Mouse (Mus musculus) embryonic fibroblast, embryonic 13.5 days (primary cell): ENCODE results near the gene Lgals2.

Source experiments
- CTCF ChIP-seq: IDR thresholded peaks from 2 replicates; pipeline ENCODE4 v1.5.1; 2011; ENCODE audit warnings: mild to moderate bottlenecking, control low read depth, low read length, moderate library complexity, borderline replicate concordance; ENCODE audit not compliant: insufficient read depth
- POLR2A ChIP-seq: IDR thresholded peaks from 2 replicates; pipeline ENCODE4 v1.6.1; 2011; ENCODE audit warnings: low read depth, mild to moderate bottlenecking, control low read depth, low read length, moderate library complexity

- TF ChIP-seq POLR2A: no peak
- TF ChIP-seq CTCF: no peak
These were observed 18.6 kb upstream of the Lgals2 start for GRCm38 (mm10) chr15:78873803-78874435.
